ENCODE assay signal across 8 mouse cellular contexts in genomic region chr11:3178968-3179725, GRCm38 (mm10). TPM values are rescaled to one million over a fixed set of nuclear protein-coding genes. Genes with fewer than 3 reads are reported as not detected.
DNase-seq lines count a peak whose midpoint lies in the region; ATAC-seq and TF ChIP-seq lines count a peak whose summit lies in the region.
"Not testable (repeated sequence)": the region's sequence is repeated elsewhere in the genome, so short reads cannot be mapped to it uniquely, and the experiment has no call there.

No protein-coding gene starts in this region.

- not testable (repeated sequence) for H3K9ac ChIP-seq in stomach, postnatal 0 days (ENCODE audit: low read length)

- not testable (repeated sequence) for H3K4me2 ChIP-seq in stomach, postnatal 0 days (replicated peaks; ENCODE audit: low read depth)

- not testable (repeated sequence) for H3K9me3 ChIP-seq in stomach, postnatal 0 days (ENCODE audit: control insufficient read depth, low read length)

- peak; percentile 17 for DNase-seq in CD4-positive, CD25-positive, alpha-beta regulatory T cell, adult 2 months (ENCODE audit: low read depth, low spot score)
- peak; percentile 36 for DNase-seq in adrenal gland, postnatal 14 days
- peak; percentile 28 to 46 for DNase-seq in gastrocnemius, adult 8-10 months (ENCODE audit: low spot score in 2 of 2)
- DNase-seq in heart, postnatal 36 days, result peak; percentile 30 to 32
- DNase-seq in left cerebral cortex, postnatal 4 days, result peak; percentile 45
- DNase-seq in ovary, adult 18-20 months (ENCODE audit: low spot score), result peak; percentile 44
- peak; percentile 16 for DNase-seq in stomach, postnatal 0 days (ENCODE audit: low spot score)
- DNase-seq in urinary bladder, postnatal 25 days (ENCODE audit: low spot score), result peak; percentile 70

- not testable (repeated sequence) for H3K27ac ChIP-seq in stomach, postnatal 0 days (replicated peaks)

- not testable (repeated sequence) for H3K27me3 ChIP-seq in stomach, postnatal 0 days (ENCODE audit: control insufficient read depth, insufficient read depth, low read length)

- WGBS in stomach, postnatal 0 days, result 72% methylated on average over 6 of the region's 6 CpGs

- TF ChIP-seq EP300 in stomach, postnatal 0 days (optimal IDR thresholded peaks at IDR 0.05), result not testable (repeated sequence)

- intact Hi-C loops in heart, postnatal 36 days (cut with DNase I); left cerebral cortex, postnatal 4 days (cut with DNase I): not testable (repeated sequence)

- not testable (repeated sequence) for ATAC-seq in stomach, postnatal 0 days (ENCODE audit: low FRiP score, low TSS enrichment)

- TF ChIP-seq CTCF in stomach, postnatal 0 days (IDR thresholded peaks at IDR 0.05; ENCODE audit: low read depth), result not testable (repeated sequence)

- H3K4me1 ChIP-seq in stomach, postnatal 0 days (replicated peaks; ENCODE audit: control insufficient read depth, insufficient read depth), result not testable (repeated sequence)

- not testable (repeated sequence) for H3K36me3 ChIP-seq in stomach, postnatal 0 days (ENCODE audit: control insufficient read depth, insufficient read depth, low read length)

- H3K4me3 ChIP-seq in stomach, postnatal 0 days (ENCODE audit: low read depth, low read length), result not testable (repeated sequence)

RNA-seq across cellular contexts. Expression of gene Sfi1, which starts 14.1 kb away (rescaled TPM):
- 39.4 and 60.7 TPM in 2 replicates for total RNA-seq in adrenal gland, postnatal 14 days (2021)
- total RNA-seq in gastrocnemius, adult 8-10 months (2022), result 10 to 100 TPM in 2 of 4 experiments, 1 to 10 TPM in 2; 7.8 to 12.1 (median 9.6) TPM
- 10 to 100 TPM; 17.6 to 17.8 TPM for total RNA-seq in heart, postnatal 36 days (2021)
- total RNA-seq in left cerebral cortex, postnatal 4 days (2021), result 100 to 1,000 TPM in 1 of 2 experiments, 10 to 100 TPM in 1; 76.6 to 108 TPM
- polyA plus RNA-seq in stomach, postnatal 0 days (2015; fragmentation: Nextera tagmentation; extraction: Ambion mirVana), result 5.7 and 7.4 TPM in 2 replicates

RNA-seq across cellular contexts. Expression of gene Eif4enif1, which starts 23.0 kb away (rescaled TPM):
- 57.0 and 61.1 TPM in 2 replicates for total RNA-seq in adrenal gland, postnatal 14 days (2021)
- 10 to 100 TPM; 27.6 to 39.3 (median 31.4) TPM for total RNA-seq in gastrocnemius, adult 8-10 months (2022)
- total RNA-seq in heart, postnatal 36 days (2021), result 10 to 100 TPM; 37.9 to 41.4 TPM
- 10 to 100 TPM; 73.6 to 76.8 TPM for total RNA-seq in left cerebral cortex, postnatal 4 days (2021)
- polyA plus RNA-seq in stomach, postnatal 0 days (2015; fragmentation: Nextera tagmentation; extraction: Ambion mirVana), result 15.3 and 19.8 TPM in 2 replicates

Comparison
In these comparisons a context has a peak if more than half of its experiments do, and no peak if none do; other contexts are left out.
1. DNase-seq: peak in every context shown above with its lines; median percentile 70 in urinary bladder, postnatal 25 days; 45 in left cerebral cortex, postnatal 4 days; 44 in ovary, adult 18-20 months; 37 in gastrocnemius, adult 8-10 months; 36 in adrenal gland, postnatal 14 days; 31 in heart, postnatal 36 days; 17 in CD4-positive, CD25-positive, alpha-beta regulatory T cell, adult 2 months; 16 in stomach, postnatal 0 days.